Mouse (Mus musculus) small intestine, adult 2 months (tissue): ENCODE results near the gene 6430571L13Rik. TPM values are rescaled to one million over a fixed set of nuclear protein-coding genes. Genes with fewer than 3 reads are reported as not detected.

Experiments used
- H3K27ac ChIP-seq: fragments of 200-500 bp; 2 replicates; pipeline ENCODE4 v1.5.1; 2012; ENCODE audit warnings: low read depth, low read length, control low read depth, inconsistent platforms; ENCODE audit not compliant: insufficient read depth
- H3K27me3 ChIP-seq: fragments of 200-500 bp; 2 replicates; pipeline ENCODE4 v1.6.1; 2012; ENCODE audit warnings: mild to moderate bottlenecking, moderate library complexity, low read length, inconsistent platforms; ENCODE audit not compliant: control insufficient read depth, insufficient read depth
- H3K36me3 ChIP-seq: fragments of 200-500 bp; 2 replicates; pipeline ENCODE4 v1.6.1; 2012; ENCODE audit warnings: mild to moderate bottlenecking, low read length, control low read depth, inconsistent platforms; ENCODE audit not compliant: control insufficient read depth, insufficient read depth
- H3K4me1 ChIP-seq: fragments of 200-500 bp; 2 replicates; pipeline ENCODE4 v1.6.1; 2012; ENCODE audit warnings: low read length, inconsistent platforms, mixed read lengths; ENCODE audit not compliant: control insufficient read depth, insufficient read depth, insufficient read length
- H3K4me3 ChIP-seq: fragments of 200-500 bp; 2 replicates; pipeline ENCODE4 v1.5.1; 2012; ENCODE audit warnings: low read depth, mild to moderate bottlenecking, control low read depth, inconsistent platforms, low read length, moderate library complexity
- CTCF ChIP-seq: fragments of 200-500 bp; IDR thresholded peaks from 2 replicates; pipeline ENCODE4 v1.5.1; 2012; ENCODE audit warnings: low read depth, mild to moderate bottlenecking, control low read depth, inconsistent platforms, low read length, moderate library complexity, mixed read lengths; ENCODE audit not compliant: insufficient replicate concordance, insufficient read length; ENCODE audit errors: extremely low read depth
- POLR2A ChIP-seq: fragments of 200-500 bp; IDR thresholded peaks from 2 replicates; pipeline ENCODE4 v1.6.1; 2012; ENCODE audit warnings: low read depth, mild to moderate bottlenecking, control low read depth, inconsistent platforms, low read length, moderate library complexity
- WGBS: fragments of 180-500 bp; shearing (Covaris S2); methylation state at CpG from one replicate; pipeline ENCODE4 v1.1.7; 2018; 5-methylcytosine and 5-hydroxymethylcytosine counted together
- polyA plus RNA-seq: library from polyadenylated mRNA; depleted of rRNA; stranded (reverse); fragments of >200 nt; gene quantifications from 2 replicates; pipeline ENCODE4 v1.2.3, GENCODE M21; 2012

The 6430571L13Rik gene
- polyA plus RNA-seq, 1 experiment = 0.25 TPM

DNA sequence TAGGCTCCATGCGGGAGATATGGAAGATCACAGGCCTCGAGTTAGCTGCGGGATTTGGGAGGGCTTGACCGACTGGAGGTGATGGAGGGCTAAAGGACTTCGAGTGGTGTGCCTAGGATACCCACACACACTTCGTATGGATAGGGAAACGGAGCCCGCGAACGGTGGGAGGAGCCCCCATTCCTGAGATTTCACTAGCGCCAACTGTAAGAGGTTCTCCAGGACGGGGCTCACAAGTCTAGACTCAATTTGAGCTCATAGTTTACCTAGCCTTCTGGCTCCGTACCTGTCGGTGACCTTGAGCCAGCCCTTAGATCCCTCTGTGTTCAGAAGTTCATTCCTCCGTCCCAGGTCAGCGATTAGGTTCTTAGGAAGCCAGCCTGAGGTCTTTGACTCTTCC lies 43.3 kb upstream of the 6430571L13Rik start:
- H3K27ac ChIP-seq = peak overlapping the region; percentile 78
- TF ChIP-seq POLR2A = no peak
- no peak for TF ChIP-seq CTCF
- 2% methylated on average over 16 of the region's 16 CpGs for WGBS
- peak overlapping the region; percentile 72 for H3K4me3 ChIP-seq
- H3K27me3 ChIP-seq = no peaks in the 10 kb centered on the region
- H3K36me3 ChIP-seq = peaks cover 21% of the 10 kb centered on the region
- peaks cover 18% of the 10 kb centered on the region; the same call in 1 of the 2 replicates for H3K4me1 ChIP-seq

DNA sequence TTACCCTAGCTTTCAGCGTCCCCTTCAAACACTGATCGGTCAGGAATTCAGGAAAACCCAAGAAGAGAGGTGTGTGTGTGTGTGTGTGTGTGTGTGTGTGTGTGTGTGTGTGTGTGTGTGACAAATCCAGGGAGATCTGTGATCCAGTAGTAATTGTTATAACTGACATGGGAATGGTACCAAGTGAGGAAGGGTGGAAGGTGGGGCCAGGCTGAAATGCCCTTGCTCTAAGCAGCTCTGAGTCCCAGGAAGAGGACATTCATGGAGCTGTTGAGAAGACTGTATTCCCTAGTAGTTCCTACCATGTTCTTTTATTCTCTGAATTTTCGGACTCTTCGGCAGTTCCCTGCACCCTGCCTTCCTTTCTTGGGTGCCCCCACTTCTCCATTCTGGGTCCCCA lies 42.7 kb upstream of the 6430571L13Rik start:
- Histone ChIP-seq H3K27me3 (no peaks in the 10 kb centered on the region), H3K36me3 (peaks cover 24% of the 10 kb centered on the region), H3K4me3 (peak overlapping the region; percentile 72), H3K27ac (peak overlapping the region; percentile 78), H3K4me1 (peaks cover 18% of the 10 kb centered on the region; the same call in 1 of the 2 replicates)
- WGBS = 39% methylated on average over 4 of the region's 4 CpGs
- TF ChIP-seq CTCF (no peak), POLR2A (no peak)

DNA sequence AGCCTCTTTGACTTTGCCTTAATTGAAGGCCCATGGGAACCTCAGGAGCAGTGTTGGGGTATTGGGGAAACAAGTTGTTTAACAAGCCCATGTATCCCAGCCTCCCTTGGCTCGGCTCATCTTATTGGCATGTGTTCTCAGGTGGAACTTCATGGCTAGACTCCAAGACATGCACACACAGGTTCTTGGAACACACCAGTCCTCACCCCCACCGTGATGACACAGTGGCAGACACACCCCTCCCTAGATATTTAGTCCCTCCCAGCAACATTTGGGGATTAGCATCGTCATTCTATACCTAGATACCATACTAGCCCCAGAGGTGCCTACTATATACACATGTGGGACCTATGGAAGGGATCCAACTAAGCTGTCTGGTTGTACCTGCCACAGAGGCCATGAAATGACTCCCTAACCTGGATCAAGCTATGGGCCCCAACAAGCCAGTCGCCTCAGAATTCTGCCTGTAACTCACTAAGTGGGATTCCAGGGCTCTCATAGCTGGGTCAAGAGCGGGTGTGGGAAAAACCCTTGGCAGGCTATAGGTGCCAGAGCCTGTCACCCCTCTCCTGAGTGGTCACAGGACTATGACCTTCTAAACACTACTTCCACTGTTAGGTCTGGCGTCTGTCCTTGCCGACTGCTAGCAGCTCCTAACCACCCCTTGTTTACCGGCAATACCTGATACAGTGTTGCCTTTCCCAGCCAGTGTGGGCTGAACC lies 42.2 kb upstream of the 6430571L13Rik start:
- Histone ChIP-seq H3K27me3 (no peaks in the 10 kb centered on the region), H3K27ac (peak overlapping the region; percentile 78), H3K4me1 (peaks cover 18% of the 10 kb centered on the region; the same call in 1 of the 2 replicates), H3K36me3 (peaks cover 24% of the 10 kb centered on the region), H3K4me3 (peak overlapping the region; percentile 72)
- WGBS = 23% methylated on average over 8 of the region's 8 CpGs
- TF ChIP-seq POLR2A (no peak), CTCF (no peak)

DNA sequence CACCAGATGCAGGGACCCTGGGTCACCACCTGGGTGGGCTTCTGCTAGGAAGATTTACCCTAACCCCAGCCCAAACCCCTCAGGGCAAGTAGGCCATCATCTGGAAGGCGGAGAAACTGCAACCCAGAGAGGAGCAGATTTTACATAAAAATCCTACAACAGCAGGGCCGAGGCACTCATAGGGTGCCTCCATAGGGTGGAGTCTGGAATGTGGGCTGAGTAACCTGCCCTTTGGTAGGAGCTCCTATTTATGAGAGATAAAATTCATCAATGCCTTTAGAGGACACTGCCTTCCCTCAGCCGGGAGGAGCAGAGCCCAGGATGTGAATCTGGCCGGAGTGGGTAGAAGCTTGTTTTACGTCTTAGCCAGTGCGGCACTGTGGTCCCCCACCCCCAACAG lies 41.5 kb upstream of the 6430571L13Rik start:
- peaks cover 24% of the 10 kb centered on the region for H3K36me3 ChIP-seq
- peak overlapping the region; percentile 20; the same call in 1 of the 2 replicates for H3K27ac ChIP-seq

DNA sequence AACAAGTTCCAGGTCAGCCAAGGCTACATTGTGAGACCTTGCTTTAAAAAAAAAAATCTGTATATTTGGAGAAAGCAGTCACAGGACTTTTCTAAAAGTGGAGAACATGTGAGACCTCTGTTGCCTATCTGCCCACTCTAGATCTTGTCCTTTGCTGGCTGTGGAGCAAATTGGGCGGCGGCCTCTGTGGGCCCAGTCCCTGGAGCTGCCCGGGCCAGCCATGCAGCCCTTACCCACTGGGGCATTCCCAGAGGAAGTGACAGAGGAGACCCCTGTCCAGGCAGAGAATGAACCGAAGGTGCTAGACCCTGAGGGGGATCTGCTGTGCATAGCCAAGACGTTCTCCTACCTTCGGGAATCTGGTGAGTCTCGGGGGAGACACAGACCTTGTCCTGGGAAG lies 40.6 kb upstream of the 6430571L13Rik start:
- WGBS = 81% methylated on average over 7 of the region's 7 CpGs
- H3K27me3 ChIP-seq = no peaks in the 10 kb centered on the region
- TF ChIP-seq CTCF (no peak), POLR2A (no peak)
- H3K27ac ChIP-seq = no peak overlapping the region
- H3K4me1 ChIP-seq = peaks cover 18% of the 10 kb centered on the region; the same call in 1 of the 2 replicates
- peak overlapping the region; percentile 11; the same call in 1 of the 2 replicates for H3K4me3 ChIP-seq
- H3K36me3 ChIP-seq = peaks cover 24% of the 10 kb centered on the region

More for the DNA sequence above, 41.5 kb upstream of the 6430571L13Rik start:
- WGBS = 31% methylated on average over 6 of the region's 6 CpGs
- TF ChIP-seq CTCF (no peak), POLR2A (no peak)
- Histone ChIP-seq H3K4me1 (peaks cover 18% of the 10 kb centered on the region; the same call in 1 of the 2 replicates), H3K4me3 (peak overlapping the region; percentile 43; the same call in 1 of the 2 replicates), H3K27me3 (no peaks in the 10 kb centered on the region)

DNA sequence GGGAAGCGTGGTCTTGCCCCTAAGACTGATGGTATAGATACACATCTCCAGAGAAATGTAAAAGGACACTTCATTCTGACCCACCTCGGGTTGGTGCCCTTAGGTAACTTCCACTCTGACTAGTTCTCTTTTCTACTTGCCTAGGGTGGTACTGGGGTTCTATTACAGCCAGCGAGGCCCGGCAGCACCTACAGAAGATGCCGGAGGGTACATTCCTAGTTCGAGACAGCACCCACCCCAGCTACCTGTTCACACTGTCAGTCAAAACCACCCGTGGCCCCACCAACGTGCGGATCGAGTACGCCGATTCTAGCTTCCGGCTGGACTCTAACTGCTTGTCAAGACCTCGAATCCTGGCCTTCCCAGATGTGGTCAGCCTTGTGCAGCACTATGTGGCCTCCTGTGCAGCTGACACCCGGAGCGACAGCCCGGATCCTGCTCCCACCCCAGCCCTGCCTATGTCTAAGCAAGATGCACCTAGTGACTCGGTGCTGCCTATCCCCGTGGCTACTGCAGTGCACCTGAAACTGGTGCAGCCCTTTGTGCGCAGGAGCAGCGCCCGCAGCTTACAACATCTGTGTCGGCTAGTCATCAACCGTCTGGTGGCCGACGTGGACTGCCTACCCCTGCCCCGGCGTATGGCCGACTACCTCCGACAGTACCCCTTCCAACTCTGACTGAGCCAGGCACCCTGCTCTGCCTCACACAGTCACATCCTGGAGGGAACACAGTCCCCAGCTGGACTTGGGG lies 40.0 kb upstream of the 6430571L13Rik start:
- Histone ChIP-seq H3K4me1 (peaks cover 22% of the 10 kb centered on the region; the same call in 1 of the 2 replicates), H3K27ac (no peak overlapping the region), H3K36me3 (peaks cover 24% of the 10 kb centered on the region), H3K27me3 (no peaks in the 10 kb centered on the region), H3K4me3 (peak overlapping the region; percentile 11; the same call in 1 of the 2 replicates)
- WGBS = 93% methylated on average over 30 of the region's 30 CpGs
- TF ChIP-seq CTCF = no peak
- no peak for TF ChIP-seq POLR2A
